Mouse (Mus musculus): ENCODE measurements around the gene Ang. TPM values are rescaled to one million over a fixed set of nuclear protein-coding genes. Genes with fewer than 3 reads are reported as not detected.
A peak's percentile ranks its signal among the peaks of the same experiment; 100 is the strongest.

Gene Ang
- total RNA-seq, 2 experiments from 2014 or later = 5.5 to 5.8 TPM

GRCm38 (mm10) chr14:51088166-51088969 lies 2.6 kb upstream of the Ang start:
- DNase-seq = peak; percentile 89 to 90

GRCm38 (mm10) chr14:51088970-51089673 lies 1.8 kb upstream of the Ang start:
- DNase-seq = peak; percentile 95 to 97

- DNase-seq = no peak
Measured at GRCm38 (mm10) chr14:51089674-51090076, 1.3 kb upstream of the Ang start.

- DNase-seq = peak; percentile 77 to 81
Measured at GRCm38 (mm10) chr14:51090077-51090781, 721 bp upstream of the Ang start.

- no peak for DNase-seq
Measured at GRCm38 (mm10) chr14:51092073-51092620, 1.2 kb downstream of the Ang start.

GRCm38 (mm10) chr14:51093496-51093895 lies 2.5 kb downstream of the Ang start:
- DNase-seq = no peak

- DNase-seq = peak in 1 of 2 experiments; percentile 44
Measured at GRCm38 (mm10) chr14:51094096-51094875, 3.3 kb downstream of the Ang start.

- no peak for DNase-seq
Measured at GRCm38 (mm10) chr14:51094921-51095320, 4.0 kb downstream of the Ang start.

GRCm38 (mm10) chr14:51095736-51096524 lies 5.0 kb downstream of the Ang start:
- no peak for DNase-seq

- peak; percentile 55 to 80 for DNase-seq
Measured at GRCm38 (mm10) chr14:51098300-51098699, 7.3 kb downstream of the Ang start.

- DNase-seq = no peak
Measured at GRCm38 (mm10) chr14:51098921-51099320, 8.0 kb downstream of the Ang start.

GRCm38 (mm10) chr14:51101284-51101683 lies 10.3 kb downstream of the Ang start:
- DNase-seq = no peak

GRCm38 (mm10) chr14:51103217-51103616 lies 12.3 kb downstream of the Ang start:
- peak; percentile 75 to 79 for DNase-seq

GRCm38 (mm10) chr14:51104366-51104765 lies 13.4 kb downstream of the Ang start:
- no peak for DNase-seq

GRCm38 (mm10) chr14:51106449-51106967 lies 15.6 kb downstream of the Ang start:
- DNase-seq = no peak

GRCm38 (mm10) chr14:51111966-51112365 lies 21.0 kb downstream of the Ang start:
- no peak for DNase-seq

- no peak for DNase-seq
Measured at GRCm38 (mm10) chr14:51113476-51113875, 22.5 kb downstream of the Ang start.

GRCm38 (mm10) chr14:51113916-51114560 lies 23.1 kb downstream of the Ang start, which contains the start of gene Eddm3b:
Gene Eddm3b (plus strand): TSS chr14:51114426.
- no peak for DNase-seq

- no peak for DNase-seq
Measured at GRCm38 (mm10) chr14:51125684-51126083, 34.7 kb downstream of the Ang start.

All from adrenal gland, postnatal 36 days (tissue).